In the genomic region with DNA sequence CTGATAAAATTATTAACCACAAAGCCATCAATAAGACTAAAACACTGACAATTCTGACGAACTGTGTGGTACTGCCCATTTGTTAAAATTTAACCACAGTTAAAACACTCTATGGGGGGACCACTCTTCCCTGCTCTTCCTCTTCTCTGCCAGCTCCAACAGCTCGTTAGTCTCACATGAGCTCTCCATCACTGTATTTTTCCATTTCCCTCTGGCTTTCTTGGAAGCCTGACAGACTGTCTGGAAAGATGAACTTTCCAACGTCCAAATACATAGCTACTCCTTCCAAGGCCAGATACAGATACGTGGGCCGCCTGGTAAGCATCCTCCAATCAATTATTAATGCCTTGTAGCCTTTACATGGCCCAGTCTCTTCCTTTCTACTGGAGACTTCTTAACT, we compare ENCODE assay signal across 13 mouse cellular contexts. TPM values are rescaled to one million over a fixed set of nuclear protein-coding genes. Genes with fewer than 3 reads are reported as not detected.
DNase-seq lines count a peak whose midpoint lies in the region; ATAC-seq lines count a peak whose summit lies in the region.
"Had no signal": no experiment of that assay in that cellular context is flagged by ENCODE, and none has a peak within 500 bp of the region (broad histone marks: within the 10 kb centered on the region; RNA-seq: fewer than 3 reads in every experiment).

No protein-coding gene starts in this region.

- no peak overlapping the region for H3K4me2 ChIP-seq in lung, embryonic 16.5 days (ENCODE audit: low read depth, low read length)
- H3K4me2 ChIP-seq: embryonic facial prominence, embryonic 12.5 days; heart, embryonic 15.5 days; lung, embryonic 15.5 days had no signal

- 29% methylated on average over 5 of the region's 5 CpGs for WGBS in lung, embryonic 16.5 days

- peak; percentile 74 for DNase-seq in gastrocnemius, adult 18-20 months (ENCODE audit: low spot score)
- DNase-seq in gastrocnemius, postnatal 14 days, result no peak
- DNase-seq in kidney, adult 9 months, result peak; percentile 72
- DNase-seq in kidney, postnatal 10 days, result no peak
- peak; percentile 62 for DNase-seq in cerebellum, adult 11-12 months
- no peak for DNase-seq in urinary bladder, postnatal 14 days (ENCODE audit: low spot score)
- DNase-seq in layer of hippocampus, adult 9-11 months, result no peak
- DNase-seq: forebrain, postnatal 0 days had no signal

- peaks cover 3% of the 10 kb centered on the region; the same call in 1 of the 2 replicates for H3K4me1 ChIP-seq in lung, embryonic 16.5 days (replicated peaks; ENCODE audit: control insufficient read depth, insufficient read depth, low read length)
- H3K4me1 ChIP-seq: embryonic facial prominence, embryonic 12.5 days; lung, embryonic 15.5 days had no signal

- no peak overlapping the region for H3K27ac ChIP-seq in lung, embryonic 16.5 days (ENCODE audit: low read length)
- H3K27ac ChIP-seq: embryonic facial prominence, embryonic 12.5 days; heart, embryonic 15.5 days; lung, embryonic 15.5 days had no signal

- no peaks in the 10 kb centered on the region for H3K27me3 ChIP-seq in lung, embryonic 16.5 days (ENCODE audit: control insufficient read depth, insufficient read depth, low read depth, low read length)
- H3K27me3 ChIP-seq: embryonic facial prominence, embryonic 12.5 days; heart, embryonic 15.5 days; lung, embryonic 15.5 days; Patski had no signal

- H3K9me3 ChIP-seq in lung, embryonic 16.5 days (ENCODE audit: control insufficient read depth, low read length), result no peaks in the 10 kb centered on the region
- H3K9me3 ChIP-seq: embryonic facial prominence, embryonic 12.5 days; heart, embryonic 15.5 days; lung, embryonic 15.5 days had no signal

- H3K4me3 ChIP-seq in lung, embryonic 16.5 days (ENCODE audit: low read length), result no peak overlapping the region
- H3K4me3 ChIP-seq: embryonic facial prominence, embryonic 12.5 days; heart, embryonic 15.5 days; lung, embryonic 15.5 days had no signal

- no peaks in the 10 kb centered on the region for H3K36me3 ChIP-seq in lung, embryonic 16.5 days (ENCODE audit: control insufficient read depth, insufficient read depth, low read length)
- H3K36me3 ChIP-seq: embryonic facial prominence, embryonic 12.5 days; heart, embryonic 15.5 days; lung, embryonic 15.5 days had no signal

- peak; percentile 69 for ATAC-seq in lung, embryonic 16.5 days (ENCODE audit: low read depth)
- ATAC-seq: forebrain, postnatal 0 days; Patski had no signal

- intact Hi-C loops in gastrocnemius, postnatal 14 days (cut with DNase I; ENCODE audit: low total_unique reads), result no loop called here

- no peak overlapping the region for H3K9ac ChIP-seq in lung, embryonic 16.5 days (ENCODE audit: low read length)
- H3K9ac ChIP-seq: embryonic facial prominence, embryonic 12.5 days; forebrain, postnatal 0 days; heart, embryonic 15.5 days; lung, embryonic 15.5 days had no signal

RNA-seq across cellular contexts. Expression of a gene that starts 38.3 kb away (rescaled TPM):
- 10 to 100 TPM; 44.1 to 46.2 TPM for total RNA-seq in gastrocnemius, adult 18-20 months (2021)
- total RNA-seq in gastrocnemius, postnatal 14 days (2021), result 10 to 100 TPM; 30.0 to 33.6 TPM
- 5.0 and 7.8 TPM in 2 replicates for polyA plus RNA-seq in lung, embryonic 16.5 days (2015; fragmentation: Nextera tagmentation; extraction: Ambion mirVana)

Comparison
In these comparisons a context has a peak if more than half of its experiments do, and no peak if none do; other contexts are left out.
1. DNase-seq: peak in gastrocnemius, adult 18-20 months (single experiment), kidney, adult 9 months (single experiment) and cerebellum, adult 11-12 months (single experiment); none in gastrocnemius, postnatal 14 days (single experiment), kidney, postnatal 10 days (single experiment), urinary bladder, postnatal 14 days (single experiment) and layer of hippocampus, adult 9-11 months (single experiment).